Mouse (Mus musculus) ovary, adult 18-20 months (tissue): ENCODE data around the gene Prdm11.

ENCODE experiments used
- DNase-seq: peaks from one replicate; pipeline ENCODE4 v3.0.0; 2022; ENCODE audit warnings: low spot score, mixed read lengths

The Prdm11 gene

DNA sequence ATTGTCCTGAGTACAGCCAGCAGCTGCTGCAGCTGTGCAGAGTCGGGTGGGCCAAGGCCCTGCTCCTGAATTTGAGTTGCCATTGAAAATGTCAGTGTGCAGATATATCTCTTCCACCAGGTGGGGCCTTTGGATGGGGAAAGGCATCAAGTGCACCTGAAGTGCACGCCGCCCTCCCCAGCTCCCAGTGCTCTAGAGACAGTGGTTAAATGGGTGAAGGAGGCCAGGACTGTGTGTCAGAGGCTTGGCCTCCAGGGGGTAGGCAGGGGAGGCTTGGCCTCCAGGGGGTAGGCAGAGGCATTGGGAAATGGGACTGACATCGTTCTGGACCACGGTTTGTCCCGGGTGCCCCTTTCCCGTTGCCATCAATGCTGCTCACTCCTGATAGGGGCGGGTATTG, 79.7 kb downstream of the Prdm11 start:
- DNase-seq: no peak

- DNase-seq: no peak
Measured at GRCm38 (mm10) chr2:92964345-92964744, 81.6 kb downstream of the Prdm11 start.

GRCm38 (mm10) chr2:92958640-92959039, 87.3 kb downstream of the Prdm11 start:
- DNase-seq: no peak

DNA sequence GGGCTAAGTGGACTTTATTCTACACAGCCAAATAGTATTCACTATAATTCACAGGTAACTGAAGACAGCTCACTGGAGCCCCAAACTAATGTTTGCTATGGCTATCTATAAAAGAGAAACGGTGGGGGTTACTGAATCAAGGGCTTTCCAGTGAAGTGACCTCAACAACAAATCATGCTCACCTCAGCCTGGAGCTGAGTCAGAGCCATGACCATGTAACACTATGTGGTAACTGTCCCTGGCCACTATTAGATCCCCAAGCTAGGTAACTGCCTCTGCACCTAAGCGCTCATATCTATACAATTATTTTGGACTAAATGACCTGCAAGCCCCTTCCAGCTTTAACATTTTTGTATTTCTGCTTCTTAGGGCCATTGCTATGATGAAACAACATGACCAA, 89.0 kb downstream of the Prdm11 start:
- DNase-seq: no peak

DNA sequence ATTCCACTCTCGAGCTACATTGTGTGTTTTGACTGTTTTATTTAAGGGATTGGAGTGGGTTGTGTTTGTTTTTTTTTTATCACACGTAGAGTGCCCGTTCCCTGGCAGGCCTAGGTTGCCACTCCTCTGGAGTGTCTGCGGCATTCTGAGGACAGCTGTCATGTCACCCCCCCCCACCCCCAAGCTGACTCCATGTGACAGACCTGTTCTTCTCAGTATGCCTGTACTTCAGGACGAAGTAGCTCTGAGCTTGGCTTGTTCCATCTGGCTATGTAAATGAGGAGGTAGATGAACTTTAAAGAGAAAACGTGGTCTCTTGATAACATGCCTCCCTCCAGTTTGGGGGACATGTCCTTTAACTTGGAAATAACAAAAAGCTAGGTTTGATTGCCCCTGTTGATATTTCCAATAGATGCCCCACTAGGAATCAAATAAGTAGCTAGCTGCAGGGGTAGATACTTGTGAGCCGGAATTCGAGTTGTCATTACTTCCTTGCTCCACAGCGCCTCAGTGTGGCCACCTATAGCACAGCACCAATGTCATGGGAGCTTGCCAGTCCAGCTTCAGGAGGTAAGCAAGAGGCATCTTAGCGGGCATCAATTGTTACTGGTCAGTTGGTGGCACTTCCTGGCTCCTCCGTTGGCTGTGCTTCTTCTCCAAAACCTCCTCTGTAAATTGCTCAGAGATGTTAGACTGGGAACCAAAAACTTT, 91.4 kb downstream of the Prdm11 start:
- DNase-seq: no peak

DNA sequence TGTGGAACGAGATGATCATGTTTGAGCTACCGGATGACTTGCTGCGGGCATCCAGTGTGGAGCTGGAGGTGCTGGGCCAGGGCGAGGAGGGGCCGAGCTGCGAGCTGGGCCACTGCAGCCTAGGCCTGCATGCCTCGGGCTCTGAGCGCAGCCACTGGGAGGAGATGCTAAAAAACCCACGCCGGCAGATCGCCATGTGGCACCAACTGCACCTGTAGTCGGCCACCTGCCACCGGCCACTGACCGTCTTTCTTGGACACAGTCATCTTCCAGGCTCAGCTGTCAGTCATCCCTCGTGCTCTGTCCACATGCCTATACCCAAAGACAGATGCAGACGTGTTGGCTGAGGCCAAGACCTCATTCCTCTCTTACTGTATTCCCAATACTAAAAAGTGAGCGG, 92.5 kb downstream of the Prdm11 start:
- DNase-seq: no peak

DNA sequence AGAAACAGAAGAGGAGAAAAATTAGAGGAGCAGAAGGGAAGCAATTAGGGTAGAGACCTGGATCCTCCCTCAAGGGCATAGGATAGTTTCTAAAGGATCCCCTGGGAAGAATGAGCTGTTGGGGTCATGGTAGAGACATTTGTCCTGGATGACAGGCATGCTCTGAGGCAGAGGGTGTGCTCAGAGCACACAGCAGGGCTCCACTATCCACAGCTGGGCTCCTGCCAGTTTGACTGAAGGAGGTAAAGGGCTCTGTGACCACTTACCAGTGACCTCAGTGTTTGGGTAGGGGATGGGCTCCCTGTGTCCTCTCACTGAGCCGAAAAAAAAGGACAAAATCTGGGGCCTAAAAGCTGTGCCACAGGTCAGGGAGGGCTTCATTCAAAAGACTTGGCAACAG, 96.4 kb downstream of the Prdm11 start:
- DNase-seq: no peak

DNA sequence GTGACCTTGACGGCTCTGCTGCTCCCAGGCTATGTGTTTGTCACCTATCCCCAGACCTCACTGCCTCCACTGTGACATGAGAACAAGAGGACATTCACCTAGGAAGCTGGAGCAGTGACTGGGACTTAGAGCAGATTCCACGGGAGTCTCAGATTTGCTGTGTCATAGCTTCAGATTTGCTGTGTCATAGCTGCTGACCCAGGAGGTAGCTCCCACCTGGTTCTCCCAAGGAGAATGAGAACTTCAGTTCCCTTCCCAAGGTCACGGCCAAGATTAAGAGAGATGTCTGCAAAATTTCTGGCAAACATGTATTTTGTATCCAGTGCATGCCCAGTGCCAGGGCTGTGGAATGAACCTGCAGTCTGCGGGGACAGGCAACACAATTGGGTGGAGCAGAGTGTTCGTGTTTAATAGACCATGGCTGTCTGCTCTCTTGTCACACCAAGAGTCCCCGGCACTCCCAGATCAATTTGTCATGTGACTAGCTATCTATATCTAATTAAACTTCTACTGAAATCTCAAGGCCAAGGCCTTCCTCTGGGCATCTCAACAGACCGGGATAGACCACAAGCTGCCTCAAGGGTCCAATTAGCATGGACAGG, 97.2 kb downstream of the Prdm11 start:
- DNase-seq: no peak

DNA sequence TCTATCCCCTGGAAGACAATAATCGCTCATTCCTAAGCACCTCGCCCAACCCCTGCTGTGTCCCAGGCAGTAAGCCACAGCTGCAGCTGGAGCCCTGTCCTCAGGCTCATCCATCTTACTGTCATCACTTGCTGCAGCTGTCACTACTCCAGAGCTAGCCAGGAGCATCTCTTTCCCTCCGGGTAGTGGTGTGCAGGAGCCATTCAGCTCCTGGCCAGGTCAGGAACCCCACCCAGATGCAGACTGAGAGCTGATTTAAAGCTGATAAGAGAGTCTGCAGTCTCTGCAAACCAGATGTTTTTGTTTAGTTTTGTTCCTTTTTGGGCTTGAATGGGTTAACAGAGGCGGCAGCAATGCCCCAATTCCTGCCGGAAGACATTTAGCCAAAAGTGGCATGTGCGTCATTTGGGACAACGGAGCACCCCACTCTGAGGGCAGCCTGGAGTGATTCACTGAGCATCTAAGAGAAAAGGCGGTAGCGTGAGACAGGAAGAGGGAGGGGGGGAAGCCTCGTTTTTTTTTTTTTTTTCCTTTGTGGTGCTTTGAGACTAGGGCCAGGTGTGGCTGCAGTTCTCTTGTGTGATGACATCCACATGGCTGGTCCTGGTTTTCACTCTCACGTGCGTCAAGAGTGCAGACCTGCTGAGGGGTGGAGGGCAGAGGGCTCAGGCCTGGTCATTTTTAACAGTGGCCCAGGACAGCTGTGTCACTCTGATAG, 97.8 kb downstream of the Prdm11 start:
- DNase-seq: no peak

GRCm38 (mm10) chr2:92945824-92946598, 100.0 kb downstream of the Prdm11 start:
- no peak for DNase-seq

GRCm38 (mm10) chr2:92945125-92945746, 100.7 kb downstream of the Prdm11 start:
- DNase-seq: no peak

DNA sequence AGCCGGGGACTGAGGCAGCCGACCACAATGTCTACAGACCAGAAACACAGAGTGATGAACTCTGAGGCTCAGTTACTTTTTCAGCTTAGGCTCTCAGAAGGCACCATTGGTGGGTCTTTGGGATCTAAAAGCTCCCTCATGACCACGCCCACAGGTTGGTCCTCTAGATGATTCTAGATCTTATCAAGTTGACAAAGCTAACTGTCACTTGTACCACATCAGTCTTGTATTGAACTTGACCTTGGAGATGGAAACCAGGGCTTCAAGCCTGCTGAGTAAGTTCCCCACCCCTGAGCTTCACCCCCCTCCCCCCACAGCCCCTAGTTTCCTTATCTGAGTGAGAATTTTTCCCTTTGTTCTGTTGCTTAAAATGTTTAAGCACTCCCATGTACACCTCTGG, 101.6 kb downstream of the Prdm11 start:
- no peak for DNase-seq

- DNase-seq: no peak
Measured at GRCm38 (mm10) chr2:92943406-92943805, 102.6 kb downstream of the Prdm11 start.

DNA sequence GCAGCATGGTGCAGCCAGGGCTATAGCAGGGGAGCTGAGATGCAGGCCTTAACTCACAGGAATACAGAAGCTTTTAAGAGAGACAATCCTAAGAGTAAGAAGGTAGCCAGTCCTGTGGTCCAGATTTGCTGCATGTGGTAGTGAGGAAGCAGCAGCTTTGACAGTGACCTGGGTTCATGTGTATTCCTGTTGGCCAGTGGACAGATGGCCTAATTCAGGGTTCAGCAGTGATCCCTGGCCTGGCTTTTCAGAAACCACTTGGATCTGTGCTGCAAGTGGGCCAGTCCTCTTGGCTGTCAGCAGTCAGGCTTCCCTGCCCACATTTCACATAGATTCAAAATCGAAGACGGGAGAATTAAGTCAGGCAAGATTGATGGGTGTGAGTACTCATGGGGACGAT, 104.5 kb downstream of the Prdm11 start:
- DNase-seq: no peak

- DNase-seq: no peak
Measured at GRCm38 (mm10) chr2:92940963-92941362, 105.0 kb downstream of the Prdm11 start.

DNA sequence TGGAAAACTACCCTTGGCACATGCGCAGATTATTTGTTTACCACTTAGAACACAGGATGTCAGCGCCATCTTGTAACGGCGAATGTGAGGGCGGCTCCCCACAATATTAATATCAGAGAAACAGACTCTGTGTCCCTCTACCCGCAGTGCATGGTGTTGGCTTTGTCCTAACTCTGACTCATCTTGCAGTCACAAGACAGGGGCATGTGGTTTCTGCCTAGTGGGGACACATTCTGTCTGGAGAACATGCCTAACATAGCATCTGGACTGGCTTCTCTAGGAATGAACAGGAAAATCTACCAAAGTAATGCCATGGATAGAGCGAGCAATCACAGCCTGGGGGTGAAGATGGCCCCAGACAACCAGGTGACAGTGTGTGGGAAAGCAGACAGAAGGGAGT, 107.1 kb downstream of the Prdm11 start:
- no peak for DNase-seq

- DNase-seq: no peak
Measured at GRCm38 (mm10) chr2:92938063-92938462, 107.9 kb downstream of the Prdm11 start.

DNA sequence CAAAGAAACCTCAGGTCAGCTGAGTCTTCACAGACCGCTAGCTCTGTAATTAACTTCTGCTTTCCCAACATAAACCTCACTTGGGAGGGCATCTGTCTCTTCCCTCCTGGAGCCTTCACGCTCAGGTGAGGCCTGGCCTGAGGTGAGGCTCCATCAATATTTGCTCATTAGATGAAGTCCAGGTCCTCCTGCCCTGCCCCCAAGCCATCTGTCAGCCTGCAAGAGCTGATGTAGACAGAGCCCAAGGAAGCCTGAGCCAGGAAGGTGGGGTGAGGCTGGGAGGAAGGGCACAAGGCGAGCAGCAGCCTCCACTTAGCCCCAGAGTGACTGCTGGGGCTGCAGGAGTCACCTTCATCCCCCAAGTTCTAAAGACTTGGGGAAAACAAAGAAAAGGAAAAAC, 110.5 kb downstream of the Prdm11 start:
- DNase-seq: no peak

- no peak for DNase-seq
Measured at GRCm38 (mm10) chr2:92934312-92934982, 111.5 kb downstream of the Prdm11 start.

DNA sequence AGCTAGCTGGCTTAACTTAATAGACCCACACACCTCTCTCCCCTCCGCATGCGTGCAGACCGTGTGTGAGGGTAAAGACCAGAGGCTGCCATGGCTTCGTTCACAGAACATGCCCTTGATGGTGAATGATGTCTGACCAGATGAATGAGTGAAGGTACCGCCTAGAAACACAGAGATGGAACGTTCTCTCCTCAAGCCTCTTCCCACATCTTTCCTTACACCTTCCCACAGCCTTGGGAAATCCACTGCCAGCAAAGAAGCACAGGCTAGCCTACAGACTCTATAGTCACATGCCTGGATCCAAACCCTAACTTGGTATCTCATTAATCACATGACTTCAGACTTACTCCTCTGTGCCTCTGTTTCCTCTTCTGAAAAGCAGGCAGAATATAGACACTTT, 112.6 kb downstream of the Prdm11 start:
- DNase-seq: no peak

DNA sequence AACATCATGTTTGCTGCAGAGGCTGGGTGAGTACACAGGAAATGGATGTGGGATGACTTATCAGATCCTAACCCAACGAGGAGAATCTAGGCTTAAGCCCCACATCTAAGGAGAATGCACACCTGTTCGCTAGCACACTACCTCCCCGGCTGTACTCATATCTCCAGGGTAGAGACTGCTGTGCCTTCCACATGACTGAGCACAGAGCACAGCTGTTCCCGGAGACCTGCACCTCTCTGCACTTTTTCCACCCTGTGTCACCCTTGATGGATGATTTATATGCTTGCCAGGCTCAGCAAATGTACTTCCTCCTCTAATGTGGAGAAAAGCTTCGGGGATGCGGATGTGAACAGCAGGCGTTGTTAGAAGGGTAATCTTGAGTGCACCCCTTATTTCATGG, 114.9 kb downstream of the Prdm11 start:
- no peak for DNase-seq

DNA sequence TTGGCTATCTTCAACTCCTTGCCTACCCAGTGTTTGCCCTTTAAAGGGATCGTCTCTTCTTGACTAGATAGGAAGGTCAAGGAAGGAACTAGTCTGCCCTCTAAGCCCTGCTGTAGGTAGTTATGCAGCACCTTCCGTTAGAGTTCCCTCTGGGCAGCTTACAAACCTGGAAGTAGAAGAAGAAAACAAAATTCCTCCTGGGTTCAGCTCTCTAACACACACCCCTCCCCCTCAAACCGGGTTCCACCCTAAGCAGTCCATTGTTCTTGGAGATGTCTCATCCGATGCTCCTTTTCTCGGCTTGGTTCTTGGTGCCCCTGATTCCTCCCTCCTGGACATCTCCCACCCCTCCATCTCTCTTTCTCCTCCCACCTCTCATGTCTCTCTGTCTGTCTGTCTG, 116.3 kb downstream of the Prdm11 start:
- no peak for DNase-seq
